Mouse (Mus musculus) small intestine, adult 2 months (tissue): ENCODE results near the gene B3gnt3.
"Not testable (repeated sequence)": the region's sequence is repeated elsewhere in the genome, so short reads cannot be mapped to it uniquely, and the experiment has no call there.

Experiments used
- CTCF ChIP-seq: fragments of 200-500 bp; IDR thresholded peaks from 2 replicates; pipeline ENCODE4 v1.5.1; 2012; ENCODE audit warnings: low read depth, mild to moderate bottlenecking, control low read depth, inconsistent platforms, low read length, moderate library complexity, mixed read lengths; ENCODE audit not compliant: insufficient replicate concordance, insufficient read length; ENCODE audit errors: extremely low read depth
- POLR2A ChIP-seq: fragments of 200-500 bp; IDR thresholded peaks from 2 replicates; pipeline ENCODE4 v1.6.1; 2012; ENCODE audit warnings: low read depth, mild to moderate bottlenecking, control low read depth, inconsistent platforms, low read length, moderate library complexity

- not testable (repeated sequence) for TF ChIP-seq CTCF, POLR2A
Observed at GRCm38 (mm10) chr8:71749321-71750075, 47.9 kb upstream of the B3gnt3 start.
